Mouse (Mus musculus) 3134 (cell line): ENCODE results near the gene Armcx4.

Source experiments
- DNase-seq: peaks from one replicate; pipeline ENCODE4 v3.0.0-alpha.2; 2011; ENCODE audit warnings: low spot score; ENCODE audit not compliant: insufficient read length; ENCODE audit errors: extremely low read depth

Armcx4 gene

GRCm38 (mm10) chrX:134741862-134742261 is 55.5 kb downstream of the Armcx4 start:
- no peak for DNase-seq
